Mouse (Mus musculus): ENCODE measurements at regions not wholly inside any gene's neighbourhood (a gene's known extent, or its start where the extent isn't known, plus 50 kb on each side); places are given as distances from the start of the nearest gene placed in this dataset.

- no peaks in the 10 kb centered on the region for H3K4me1 ChIP-seq (ENCODE audit: control insufficient read depth, insufficient read depth, low read length)
- no peak overlapping the region for H3K4me3 ChIP-seq (ENCODE audit: insufficient read depth, low read depth, low read length)
- TF ChIP-seq CTCF (IDR thresholded peaks at IDR 0.05; ENCODE audit: insufficient read depth, low read depth, low read length) (no peak), POLR2A (IDR thresholded peaks at IDR 0.05; ENCODE audit: insufficient read depth, low read depth, low read length) (no peak)
- H3K27ac ChIP-seq (ENCODE audit: insufficient read depth, low read depth, low read length) = no peak overlapping the region
- WGBS = 91% methylated on average over 3 of the region's 3 CpGs
Measured at GRCm38 (mm10) chr13:107897184-107897583, 147.1 kb upstream of the Smim15 start.

GRCm38 (mm10) chr13:107893581-107894183 lies 150.6 kb upstream of the Smim15 start:
- Histone ChIP-seq H3K27ac (ENCODE audit: insufficient read depth, low read depth, low read length) (no peak overlapping the region), H3K4me1 (ENCODE audit: control insufficient read depth, insufficient read depth, low read length) (no peaks in the 10 kb centered on the region), H3K4me3 (ENCODE audit: insufficient read depth, low read depth, low read length) (no peak overlapping the region)
- TF ChIP-seq CTCF (IDR thresholded peaks at IDR 0.05; ENCODE audit: insufficient read depth, low read depth, low read length) (no peak), POLR2A (IDR thresholded peaks at IDR 0.05; ENCODE audit: insufficient read depth, low read depth, low read length) (no peak)
- WGBS = 98% methylated on average over 8 of the region's 8 CpGs

- 95% methylated on average over 4 of the region's 4 CpGs for WGBS
- TF ChIP-seq CTCF (IDR thresholded peaks at IDR 0.05; ENCODE audit: insufficient read depth, low read depth, low read length) = no peak
- TF ChIP-seq POLR2A (IDR thresholded peaks at IDR 0.05; ENCODE audit: insufficient read depth, low read depth, low read length) = no peak
- no peaks in the 10 kb centered on the region for H3K4me1 ChIP-seq (ENCODE audit: control insufficient read depth, insufficient read depth, low read length)
- no peak overlapping the region for H3K4me3 ChIP-seq (ENCODE audit: insufficient read depth, low read depth, low read length)
- no peak overlapping the region for H3K27ac ChIP-seq (ENCODE audit: insufficient read depth, low read depth, low read length)
Measured at GRCm38 (mm10) chr13:107893081-107893480, 151.2 kb upstream of the Smim15 start.

- TF ChIP-seq POLR2A (IDR thresholded peaks at IDR 0.05; ENCODE audit: insufficient read depth, low read depth, low read length) (no peak), CTCF (IDR thresholded peaks at IDR 0.05; ENCODE audit: insufficient read depth, low read depth, low read length) (no peak)
Measured at GRCm38 (mm10) chr13:107891946-107892345, 152.3 kb upstream of the Smim15 start.

GRCm38 (mm10) chr13:107890866-107891821 lies 153.1 kb upstream of the Smim15 start:
- Histone ChIP-seq H3K4me1 (ENCODE audit: control insufficient read depth, insufficient read depth, low read length) (no peaks in the 10 kb centered on the region), H3K4me3 (ENCODE audit: insufficient read depth, low read depth, low read length) (peak overlapping the region; percentile 91), H3K27ac (ENCODE audit: insufficient read depth, low read depth, low read length) (peak overlapping the region; percentile 76)
- WGBS = under 1% methylated on average over 89 of the region's 95 CpGs
- no peak for TF ChIP-seq POLR2A (IDR thresholded peaks at IDR 0.05; ENCODE audit: insufficient read depth, low read depth, low read length)
- no peak for TF ChIP-seq CTCF (IDR thresholded peaks at IDR 0.05; ENCODE audit: insufficient read depth, low read depth, low read length)

More at GRCm38 (mm10) chr13:107891946-107892345, 152.3 kb upstream of the Smim15 start:
- H3K27ac ChIP-seq (ENCODE audit: insufficient read depth, low read depth, low read length) = no peak overlapping the region
- no peak overlapping the region for H3K4me3 ChIP-seq (ENCODE audit: insufficient read depth, low read depth, low read length)
- 40% methylated on average over 11 of the region's 11 CpGs for WGBS
- H3K4me1 ChIP-seq (ENCODE audit: control insufficient read depth, insufficient read depth, low read length) = no peaks in the 10 kb centered on the region

GRCm38 (mm10) chr13:107889985-107890865 lies 154.0 kb upstream of the Smim15 start:
- 2% methylated on average over 89 of the region's 90 CpGs for WGBS
- H3K4me3 ChIP-seq (ENCODE audit: insufficient read depth, low read depth, low read length) = peak overlapping the region; percentile 91
- H3K27ac ChIP-seq (ENCODE audit: insufficient read depth, low read depth, low read length) = peak overlapping the region; percentile 76
- H3K4me1 ChIP-seq (ENCODE audit: control insufficient read depth, insufficient read depth, low read length) = no peaks in the 10 kb centered on the region
- TF ChIP-seq CTCF (IDR thresholded peaks at IDR 0.05; ENCODE audit: insufficient read depth, low read depth, low read length) (0 out of 2 replicates have a peak, but pooled peaks have one; percentile 35), POLR2A (IDR thresholded peaks at IDR 0.05; ENCODE audit: insufficient read depth, low read depth, low read length) (peak; percentile 98)

- WGBS = 16% methylated on average over 66 of the region's 66 CpGs
- Histone ChIP-seq H3K27ac (ENCODE audit: insufficient read depth, low read depth, low read length) (peak overlapping the region; percentile 65; the same call in 1 of the 2 replicates), H3K4me1 (ENCODE audit: control insufficient read depth, insufficient read depth, low read length) (peaks cover 5% of the 10 kb centered on the region), H3K4me3 (ENCODE audit: insufficient read depth, low read depth, low read length) (peak overlapping the region; percentile 91)
- TF ChIP-seq POLR2A (IDR thresholded peaks at IDR 0.05; ENCODE audit: insufficient read depth, low read depth, low read length) (no peak), CTCF (IDR thresholded peaks at IDR 0.05; ENCODE audit: insufficient read depth, low read depth, low read length) (no peak)
Measured at GRCm38 (mm10) chr13:107889588-107889984, 154.7 kb upstream of the Smim15 start.
